ENCODE assay signal across 10 mouse cellular contexts in genomic region chr13:9636505-9636904, GRCm38 (mm10).
A peak's percentile ranks its signal among the peaks of the same experiment; 100 is the strongest.
DNase-seq lines count a peak whose midpoint lies in the region; TF ChIP-seq lines count a peak whose summit lies in the region.
"Had no signal": no experiment of that assay in that cellular context is flagged by ENCODE, and none has a peak within 500 bp of the region (broad histone marks: within the 10 kb centered on the region; RNA-seq: fewer than 3 reads in every experiment).

No protein-coding gene starts in this region.

- H3K36me3 ChIP-seq in MEL (ENCODE audit: control insufficient read depth in 1 of 2, insufficient read depth in 2 of 2, low read length in 2 of 2): no peaks in the 10 kb centered on the region; a peak in 1 of 4 replicates

- peak; percentile 19 to 31 for DNase-seq in layer of hippocampus, postnatal 10 days (ENCODE audit: low spot score in 2 of 2)
- DNase-seq in layer of hippocampus, adult 11-12 months (ENCODE audit: low spot score): no peak
- peak; percentile 56 for DNase-seq in MEL (ENCODE audit: low read depth, low spot score)
- peak; percentile 22 to 31 for DNase-seq in cerebellum, adult 2 months
- DNase-seq in heart, postnatal 14 days: peak; percentile 10 to 43
- DNase-seq in lung, postnatal 10 days: peak; percentile 46
- DNase-seq in thymus, postnatal 14 days: peak; percentile 25
- DNase-seq in gastrocnemius, postnatal 36 days: no peak

- peak overlapping the region in 1 of 2 experiments; percentile 29; a peak in 1 of 4 replicates for H3K4me3 ChIP-seq in MEL (ENCODE audit: control insufficient read depth in 1 of 2, insufficient read depth in 1 of 2, low read depth in 2 of 2, low read length in 2 of 2)
- H3K4me3 ChIP-seq in cerebellum, adult 2 months (replicated peaks; ENCODE audit: insufficient read depth, low read depth, low read length): no peak overlapping the region
- H3K4me3 ChIP-seq: erythroblast, embryonic 14.5 days had no signal

- H3K9ac ChIP-seq in MEL (ENCODE audit: control insufficient read depth, low read depth, low read length, poor library complexity, severe bottlenecking): no peak overlapping the region

- peak; percentile 55 for TF ChIP-seq RAD21 in MEL (IDR thresholded peaks at IDR 0.05; ENCODE audit: low read depth, low read length)

- H3K27me3 ChIP-seq in MEL (ENCODE audit: control insufficient read depth in 1 of 2, insufficient read depth in 2 of 2, low read length in 2 of 2): no peaks in the 10 kb centered on the region; a peak in 2 of 4 replicates
- H3K27me3 ChIP-seq in cerebellum, adult 2 months (ENCODE audit: control insufficient read depth, insufficient read depth, low read length): no peaks in the 10 kb centered on the region

- TF ChIP-seq CTCF in MEL (IDR thresholded peaks at IDR 0.05 in 2 of 3, conservative IDR thresholded peaks at IDR 0.05 in 1 of 3; ENCODE audit: control insufficient read depth in 1 of 3, insufficient read depth in 1 of 3, low read depth in 2 of 3, low read length in 3 of 3, poor library complexity in 1 of 3, severe bottlenecking in 1 of 3): peak; percentile 35 to 54 (median 41); a peak in 5 of 6 replicates
- peak; percentile 68; the same call in 1 of the 2 replicates for TF ChIP-seq CTCF in cerebellum, adult 2 months (IDR thresholded peaks at IDR 0.05; ENCODE audit: borderline replicate concordance, insufficient read depth, low read depth, low read length)

- intact Hi-C loops in heart, postnatal 14 days (cut with DNase I): loop anchor here (2.0 to 5.0 kb wide), 2 partner anchors 211 to 456 kb away; no protein-coding TSS in a partner anchor
- intact Hi-C loops in gastrocnemius, postnatal 36 days (cut with DNase I): loop anchor here (5.0 kb wide), 1 partner anchor 454 kb away; no protein-coding TSS in a partner anchor

- no peaks in the 10 kb centered on the region for H3K79me2 ChIP-seq in MEL (ENCODE audit: control insufficient read depth, insufficient read depth, low read length, poor library complexity)

- TF ChIP-seq EP300 in MEL (IDR thresholded peaks at IDR 0.05; ENCODE audit: low read depth in 1 of 2, low read length in 2 of 2): no peak

- WGBS in cerebellum, adult 2 months: 54% methylated on average over 4 of the region's 4 CpGs

- H3K27ac ChIP-seq in MEL (ENCODE audit: control insufficient read depth, low read depth, low read length): no peak overlapping the region
- no peak overlapping the region for H3K27ac ChIP-seq in cerebellum, adult 2 months (ENCODE audit: insufficient read depth, low read length)
- H3K27ac ChIP-seq: macrophage had no signal

- H3K4me1 ChIP-seq in MEL (ENCODE audit: control insufficient read depth in 1 of 2, insufficient read depth in 2 of 2, low read length in 2 of 2): no peaks in the 10 kb centered on the region
- no peaks in the 10 kb centered on the region for H3K4me1 ChIP-seq in cerebellum, adult 2 months (ENCODE audit: control insufficient read depth, insufficient read depth, low read length)

- no peaks in the 10 kb centered on the region for H3K9me3 ChIP-seq in MEL (replicated peaks; ENCODE audit: insufficient read depth, low read length)

- TF ChIP-seq POLR2A in MEL (IDR thresholded peaks at IDR 0.05; ENCODE audit: control insufficient read depth in 1 of 2, insufficient read depth in 1 of 2, low read depth in 1 of 2, low read length in 2 of 2, poor library complexity in 1 of 2): no peak
- no peak for TF ChIP-seq POLR2A in cerebellum, adult 2 months (IDR thresholded peaks at IDR 0.05; ENCODE audit: borderline replicate concordance, insufficient read depth, low read length)

TF ChIP-seq in MEL, 35 proteins besides CTCF, POLR2A, EP300 and RAD21:
- no peak for TF ChIP-seq POLR2AphosphoS2 (IDR thresholded peaks at IDR 0.05; ENCODE audit: low read length)
- TF ChIP-seq SMC3 (IDR thresholded peaks at IDR 0.05; ENCODE audit: low read depth, low read length): peak; percentile 56
- TF ChIP-seq ZC3H11A (IDR thresholded peaks at IDR 0.05; ENCODE audit: low read depth, low read length): peak; percentile 40

Comparison
In these comparisons a context has a peak if more than half of its experiments do, and no peak if none do; other contexts are left out.
1. DNase-seq: peak in layer of hippocampus, postnatal 10 days (2 of 2), MEL (single experiment), cerebellum, adult 2 months (2 of 2), heart, postnatal 14 days (2 of 2), lung, postnatal 10 days (single experiment) and thymus, postnatal 14 days (single experiment); none in layer of hippocampus, adult 11-12 months (single experiment) and gastrocnemius, postnatal 36 days (0 of 2).